ENCODE assay signal across 8 mouse cellular contexts in genomic region chr4:137723527-137723926, GRCm38 (mm10). TPM values are rescaled to one million over a fixed set of nuclear protein-coding genes. Genes with fewer than 3 reads are reported as not detected.
DNase-seq lines count a peak whose midpoint lies in the region; ATAC-seq and TF ChIP-seq lines count a peak whose summit lies in the region.

No protein-coding gene starts in this region.

- peak overlapping the region; percentile 10; the same call in 1 of the 2 replicates for H3K4me3 ChIP-seq in heart, adult 2 months
- peak overlapping the region; percentile 37; the same call in 1 of the 2 replicates for H3K4me3 ChIP-seq in spleen, adult 2 months (ENCODE audit: extremely low read depth, insufficient read depth, insufficient read length)
- peak overlapping the region; percentile 6 for H3K4me3 ChIP-seq in limb, embryonic 12.5 days (replicated peaks)
- peak overlapping the region; percentile 38 for H3K4me3 ChIP-seq in small intestine, adult 2 months (ENCODE audit: low read depth, low read length)

- H3K4me2 ChIP-seq in limb, embryonic 12.5 days, result peak overlapping the region; percentile 44

- H3K27ac ChIP-seq in heart, adult 2 months, result peak overlapping the region; percentile 91; the same call in 1 of the 2 replicates
- no peak overlapping the region for H3K27ac ChIP-seq in spleen, adult 2 months (ENCODE audit: insufficient read depth, low read length)
- H3K27ac ChIP-seq in limb, embryonic 12.5 days, result no peak overlapping the region
- no peak overlapping the region for H3K27ac ChIP-seq in small intestine, adult 2 months (ENCODE audit: insufficient read depth, low read depth, low read length)

- no peak for ATAC-seq in limb, embryonic 12.5 days (ENCODE audit: insufficient number of reproducible peaks, insufficient read depth, low FRiP score, low TSS enrichment, low read depth)

- TF ChIP-seq CTCF in heart, adult 2 months (IDR thresholded peaks at IDR 0.05), result no peak
- TF ChIP-seq CTCF in spleen, adult 2 months (IDR thresholded peaks at IDR 0.05; ENCODE audit: extremely low read depth, insufficient read depth, insufficient read length, insufficient replicate concordance), result no peak
- TF ChIP-seq CTCF in small intestine, adult 2 months (IDR thresholded peaks at IDR 0.05; ENCODE audit: extremely low read depth, insufficient read length, insufficient replicate concordance, low read depth, low read length), result no peak

- no peaks in the 10 kb centered on the region for H3K27me3 ChIP-seq in heart, adult 2 months (ENCODE audit: control insufficient read depth, insufficient read depth, low read length)
- H3K27me3 ChIP-seq in spleen, adult 2 months (ENCODE audit: control insufficient read depth, insufficient read depth, low read length), result no peaks in the 10 kb centered on the region
- H3K27me3 ChIP-seq in limb, embryonic 12.5 days, result peaks cover 61% of the 10 kb centered on the region
- H3K27me3 ChIP-seq in small intestine, adult 2 months (ENCODE audit: control insufficient read depth, insufficient read depth, low read length), result no peaks in the 10 kb centered on the region

- no peaks in the 10 kb centered on the region for H3K4me1 ChIP-seq in heart, adult 2 months (ENCODE audit: control insufficient read depth, insufficient read depth, low read length)
- no peaks in the 10 kb centered on the region; the same call in 1 of the 2 replicates for H3K4me1 ChIP-seq in spleen, adult 2 months (ENCODE audit: control insufficient read depth, insufficient read depth, insufficient read length)
- H3K4me1 ChIP-seq in limb, embryonic 12.5 days (replicated peaks), result peaks cover 30% of the 10 kb centered on the region
- no peaks in the 10 kb centered on the region for H3K4me1 ChIP-seq in small intestine, adult 2 months (ENCODE audit: control insufficient read depth, insufficient read depth, insufficient read length, low read length)

- H3K9ac ChIP-seq in heart, adult 2 months (ENCODE audit: low read depth, low read length), result no peak overlapping the region
- H3K9ac ChIP-seq in limb, embryonic 12.5 days (replicated peaks), result no peak overlapping the region; the same call in 1 of the 2 replicates

- intact Hi-C loops in heart, adult 2 months (cut with DNase I), result no loop called here
- intact Hi-C loops in heart, postnatal 36 days (cut with DNase I), result no loop called here

- TF ChIP-seq POLR2A in heart, adult 2 months (IDR thresholded peaks at IDR 0.05; ENCODE audit: insufficient read depth, low read depth, low read length), result no peak
- TF ChIP-seq POLR2A in spleen, adult 2 months (IDR thresholded peaks at IDR 0.05; ENCODE audit: low read depth, low read length), result no peak
- no peak for TF ChIP-seq POLR2A in small intestine, adult 2 months (IDR thresholded peaks at IDR 0.05; ENCODE audit: low read depth, low read length)

- no peaks in the 10 kb centered on the region for H3K79me2 ChIP-seq in heart, adult 2 months (replicated peaks; ENCODE audit: control insufficient read depth, insufficient read depth, low read length)

- TF ChIP-seq EP300 in heart, adult 2 months (IDR thresholded peaks at IDR 0.05; ENCODE audit: insufficient read depth, low read depth, low read length), result no peak

- no peaks in the 10 kb centered on the region for H3K36me3 ChIP-seq in heart, adult 2 months (ENCODE audit: control insufficient read depth, insufficient read depth, low read length)
- H3K36me3 ChIP-seq in spleen, adult 2 months (ENCODE audit: control insufficient read depth, insufficient read depth, low read length), result no peaks in the 10 kb centered on the region
- H3K36me3 ChIP-seq in limb, embryonic 12.5 days, result no peaks in the 10 kb centered on the region
- no peaks in the 10 kb centered on the region for H3K36me3 ChIP-seq in small intestine, adult 2 months (ENCODE audit: control insufficient read depth, insufficient read depth, low read length)

- 49% methylated on average over 25 of the region's 25 CpGs for WGBS in heart, adult 2 months
- WGBS in spleen, adult 2 months, result 41% methylated on average over 25 of the region's 25 CpGs
- WGBS in limb, embryonic 12.5 days, result 45% methylated on average over 25 of the region's 25 CpGs
- WGBS in small intestine, adult 2 months, result 64% methylated on average over 25 of the region's 25 CpGs

- DNase-seq in heart, adult 2 months, result peak in 1 of 2 experiments; percentile 47
- no peak for DNase-seq in heart, postnatal 36 days
- DNase-seq in spleen, adult 2 months (ENCODE audit: low read depth in 1 of 2, low spot score in 2 of 2), result no peak
- DNase-seq in spleen, postnatal 36 days (ENCODE audit: low spot score in 2 of 2), result no peak
- no peak for DNase-seq in gastrocnemius, postnatal 4 days (ENCODE audit: low spot score in 2 of 2)
- no peak for DNase-seq in adrenal gland, postnatal 10 days

- H3K9me3 ChIP-seq in limb, embryonic 12.5 days, result no peaks in the 10 kb centered on the region

RNA-seq across cellular contexts. Expression of gene Rap1gap, which starts 59.0 kb away (rescaled TPM):
- 10 to 100 TPM; 14.7 to 15.6 TPM for total RNA-seq in heart, adult 2 months (2021)
- 33.6 and 35.9 TPM in 2 replicates for polyA plus RNA-seq in heart, adult 2 months (2012; rRNA removed)
- 10 to 100 TPM; 11.4 to 17.6 TPM for total RNA-seq in heart, postnatal 36 days (2021)
- 49.3 and 56.1 TPM in 2 replicates for polyA plus RNA-seq in spleen, adult 2 months (2012; rRNA removed)
- polyA plus RNA-seq in limb, embryonic 12.5 days (2016; fragmentation: Nextera tagmentation; extraction: Ambion mirVana), result 5.9 and 8.4 TPM in 2 replicates
- polyA plus RNA-seq in small intestine, adult 2 months (2012; rRNA removed), result 48.4 and 141 TPM in 2 replicates
- 1 to 10 TPM; 6.6 to 7.4 TPM for total RNA-seq in gastrocnemius, postnatal 4 days (2021)
- total RNA-seq in adrenal gland, postnatal 10 days (2021), result 10 to 100 TPM; 31.3 to 48.5 TPM
